Mouse (Mus musculus) neural tube, embryonic 13.5 days (tissue): ENCODE results near the gene Sgms1. TPM values are rescaled to one million over a fixed set of nuclear protein-coding genes. Genes with fewer than 3 reads are reported as not detected.

ENCODE experiments used
- ATAC-seq: fragments of 200-750 bp; cut with Nextera tagmentation; 2 replicates; pipeline ENCODE4 v1.8.0; 2017; ENCODE audit warnings: low read depth, mild to moderate bottlenecking, moderate TSS enrichment, moderate library complexity
- H3K27ac ChIP-seq: fragments of 300-500 bp; sonication (generic); replicated peaks from 2 replicates; pipeline ENCODE4 v1.5.1; 2015; ENCODE audit warnings: moderate library complexity, mild to moderate bottlenecking, inconsistent platforms
- H3K27me3 ChIP-seq: fragments of 300-500 bp; sonication (generic); 2 replicates; pipeline ENCODE4 v1.6.1; 2015; ENCODE audit warnings: mild to moderate bottlenecking, inconsistent platforms
- H3K36me3 ChIP-seq: fragments of 300-500 bp; sonication (generic); 2 replicates; pipeline ENCODE4 v1.6.1; 2015; ENCODE audit warnings: mild to moderate bottlenecking, inconsistent platforms
- H3K4me1 ChIP-seq: fragments of 300-500 bp; sonication (generic); replicated peaks from 2 replicates; pipeline ENCODE4 v1.6.1; 2015; ENCODE audit warnings: inconsistent platforms
- H3K4me2 ChIP-seq: fragments of 300-500 bp; sonication (generic); 2 replicates; pipeline ENCODE4 v1.6.1; 2015; ENCODE audit warnings: inconsistent platforms, mild to moderate bottlenecking, moderate library complexity
- H3K4me3 ChIP-seq: fragments of 300-500 bp; sonication (generic); 2 replicates; pipeline ENCODE4 v1.5.1; 2015; ENCODE audit warnings: mild to moderate bottlenecking, inconsistent platforms
- H3K9ac ChIP-seq: fragments of 300-500 bp; sonication (generic); 2 replicates; pipeline ENCODE4 v1.6.1; 2015; ENCODE audit warnings: moderate library complexity, mild to moderate bottlenecking, inconsistent platforms
- H3K9me3 ChIP-seq: fragments of 300-500 bp; sonication (generic); 2 replicates; pipeline ENCODE4 v1.6.1; 2016; ENCODE audit warnings: inconsistent platforms
- WGBS: fragments of 180-500 bp; shearing (Covaris S2); methylation state at CpG from one replicate; pipeline ENCODE4 v1.1.7; 2015; 5-methylcytosine and 5-hydroxymethylcytosine counted together
- polyA plus RNA-seq: library from polyadenylated mRNA; unstranded; fragments of >200 nt; fragmentation: Nextera tagmentation; extraction: Ambion mirVana; gene quantifications from 2 replicates; pipeline ENCODE4 v1.2.1, GENCODE M21; 2015

The Sgms1 gene
- polyA plus RNA-seq, 1 experiment from 2014 or later = 18.7 TPM

DNA sequence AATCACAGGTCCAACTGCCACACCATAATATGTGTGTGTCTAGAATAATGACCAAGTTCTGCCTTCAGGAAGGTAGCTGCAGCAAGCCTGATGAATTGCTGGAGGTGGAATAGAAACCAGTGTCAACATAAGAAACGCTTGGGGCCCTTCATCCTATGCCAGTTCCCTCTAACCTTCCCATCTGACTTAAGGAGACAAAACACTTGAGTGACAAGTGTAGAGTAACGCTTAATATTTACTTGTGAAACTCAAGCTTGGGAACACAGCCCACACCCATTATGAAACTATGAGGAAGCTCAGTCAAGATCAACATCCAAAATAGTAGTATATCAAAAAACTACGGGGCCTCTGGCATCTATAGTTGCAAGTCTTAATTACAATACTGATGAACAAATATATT lies 271.0 kb downstream of the Sgms1 start:
- Histone ChIP-seq H3K9ac (no peak overlapping the region), H3K27ac (no peak overlapping the region), H3K36me3 (no peaks in the 10 kb centered on the region), H3K4me3 (no peak overlapping the region), H3K27me3 (no peaks in the 10 kb centered on the region), H3K4me1 (no peaks in the 10 kb centered on the region), H3K9me3 (no peaks in the 10 kb centered on the region), H3K4me2 (no peak overlapping the region)
- no peak for ATAC-seq
- WGBS = 90% methylated on average over 3 of the region's 3 CpGs

- H3K36me3 ChIP-seq = no peaks in the 10 kb centered on the region
- ATAC-seq = no peak
- no peak overlapping the region for H3K4me2 ChIP-seq
- no peaks in the 10 kb centered on the region for H3K9me3 ChIP-seq
- 84% methylated on average over 6 of the region's 6 CpGs for WGBS
- no peak overlapping the region for H3K9ac ChIP-seq
- H3K4me1 ChIP-seq = no peaks in the 10 kb centered on the region
- H3K27ac ChIP-seq = no peak overlapping the region
- H3K27me3 ChIP-seq = no peaks in the 10 kb centered on the region
- H3K4me3 ChIP-seq = no peak overlapping the region
Measured at GRCm38 (mm10) chr19:32117484-32118018, 272.0 kb downstream of the Sgms1 start.

DNA sequence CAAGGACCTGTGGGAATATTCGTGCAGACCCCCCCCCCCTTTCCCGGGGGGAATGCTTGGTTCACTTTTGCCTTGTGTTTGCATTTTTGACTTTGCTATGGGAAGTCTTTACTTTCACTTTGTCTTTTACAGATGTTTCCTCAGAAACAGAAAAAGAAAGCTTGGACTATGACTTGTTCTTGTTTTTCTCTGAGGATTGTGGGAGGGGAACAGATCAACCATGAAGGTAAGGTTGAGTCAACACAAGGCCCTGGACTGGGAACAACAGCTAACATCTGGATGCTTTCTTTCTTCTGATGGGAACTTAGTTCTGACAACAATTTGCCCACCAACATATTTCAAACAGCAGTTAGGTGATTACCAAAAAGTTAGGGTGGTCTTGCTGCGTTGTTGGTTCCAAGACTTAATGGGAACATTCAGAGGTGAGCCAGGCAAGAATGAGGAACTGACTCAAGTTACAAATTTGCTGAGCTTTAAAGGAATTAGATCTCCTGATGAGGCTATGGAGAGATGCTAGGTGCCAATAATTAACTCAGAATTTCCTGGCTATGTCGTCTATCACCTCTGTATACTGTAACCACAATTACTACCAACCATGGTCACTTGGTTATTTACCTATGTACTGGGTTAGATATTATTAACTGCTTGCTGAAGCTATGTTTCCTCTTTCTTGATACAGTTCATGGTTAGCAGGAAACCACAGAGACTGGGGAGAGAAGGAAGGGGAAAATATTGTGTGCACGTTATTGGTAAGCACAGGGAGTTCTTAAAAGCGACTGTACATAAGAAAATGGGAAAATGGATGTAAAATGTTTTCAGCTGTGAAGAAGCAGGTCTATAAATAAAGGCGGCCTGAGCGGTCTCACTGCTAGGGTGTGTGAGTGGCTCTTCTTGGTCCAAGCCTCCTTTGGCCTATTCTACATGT lies 277.4 kb downstream of the Sgms1 start:
- Histone ChIP-seq H3K4me3 (no peak overlapping the region), H3K9ac (no peak overlapping the region), H3K4me1 (no peaks in the 10 kb centered on the region), H3K4me2 (no peak overlapping the region), H3K36me3 (no peaks in the 10 kb centered on the region), H3K27me3 (no peaks in the 10 kb centered on the region), H3K9me3 (no peaks in the 10 kb centered on the region), H3K27ac (no peak overlapping the region)
- no peak for ATAC-seq
- WGBS = 86% methylated on average over 8 of the region's 8 CpGs

DNA sequence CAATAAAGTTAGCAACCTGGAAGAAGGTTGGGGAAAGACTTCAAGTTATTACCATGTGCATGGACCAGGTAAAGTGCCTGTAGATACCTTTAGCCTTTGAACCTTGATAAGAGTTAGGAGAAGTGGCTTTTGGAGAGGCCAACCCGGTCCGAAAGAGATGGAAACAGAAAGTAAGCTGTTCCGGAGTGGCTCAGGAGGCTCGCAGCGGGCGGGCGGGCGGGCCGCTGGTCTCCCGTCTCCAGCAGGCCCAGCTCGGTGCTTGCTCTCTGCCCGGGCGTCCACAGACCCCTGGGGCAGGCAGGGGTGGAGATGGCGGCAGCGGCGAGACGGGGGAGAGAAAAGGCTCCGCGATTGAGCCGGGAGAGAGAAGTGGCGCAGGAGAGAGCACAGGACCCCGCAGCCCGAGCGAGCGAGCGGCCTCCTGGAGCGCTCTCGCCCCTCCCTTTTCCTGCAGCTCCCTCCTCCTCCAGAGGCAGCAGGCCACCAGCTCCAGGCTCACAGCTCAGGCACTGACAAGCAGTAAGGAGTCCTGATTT lies 281.7 kb downstream of the Sgms1 start, which contains the start of gene Asah2:
Asah2 (minus strand) TSS at position 441 of the 536 bp plus-strand sequence.
- peak within 1 kb of the TSS; percentile 63 for H3K4me2 ChIP-seq
- peak within 1 kb of the TSS; percentile 91 for H3K9ac ChIP-seq
- peak within 1 kb of the TSS; percentile 58 for H3K4me3 ChIP-seq
- WGBS = 0% methylated on average over 19 of the region's 28 CpGs
- H3K36me3 ChIP-seq = no peaks in the 10 kb centered on the region
- no peaks in the 10 kb centered on the region for H3K9me3 ChIP-seq
- H3K27me3 ChIP-seq = no peaks in the 10 kb centered on the region
- peaks cover 3% of the 10 kb centered on the region; the same call in 1 of the 2 replicates for H3K4me1 ChIP-seq
- H3K27ac ChIP-seq = peak within 1 kb of the TSS; percentile 80
- ATAC-seq = peak; percentile 90

GRCm38 (mm10) chr19:32106750-32107149 lies 282.8 kb downstream of the Sgms1 start:
- H3K27me3 ChIP-seq = no peaks in the 10 kb centered on the region
- no peaks in the 10 kb centered on the region for H3K9me3 ChIP-seq
- no peak overlapping the region for H3K4me2 ChIP-seq
- no peaks in the 10 kb centered on the region for H3K36me3 ChIP-seq
- no peak for ATAC-seq
- peaks cover 13% of the 10 kb centered on the region for H3K4me1 ChIP-seq
- WGBS = 90% methylated on average over 2 of the region's 2 CpGs
- H3K27ac ChIP-seq = no peak overlapping the region
- H3K9ac ChIP-seq = no peak overlapping the region
- H3K4me3 ChIP-seq = no peak overlapping the region

- H3K36me3 ChIP-seq = no peaks in the 10 kb centered on the region
- ATAC-seq = no peak
- no peak overlapping the region for H3K27ac ChIP-seq
- WGBS = 65% methylated on average over 4 of the region's 4 CpGs
- H3K4me2 ChIP-seq = no peak overlapping the region
- no peaks in the 10 kb centered on the region for H3K9me3 ChIP-seq
- H3K4me1 ChIP-seq = peaks cover 13% of the 10 kb centered on the region
- H3K9ac ChIP-seq = no peak overlapping the region
- no peaks in the 10 kb centered on the region for H3K27me3 ChIP-seq
- no peak overlapping the region for H3K4me3 ChIP-seq
Measured at GRCm38 (mm10) chr19:32104217-32104616, 285.3 kb downstream of the Sgms1 start.

DNA sequence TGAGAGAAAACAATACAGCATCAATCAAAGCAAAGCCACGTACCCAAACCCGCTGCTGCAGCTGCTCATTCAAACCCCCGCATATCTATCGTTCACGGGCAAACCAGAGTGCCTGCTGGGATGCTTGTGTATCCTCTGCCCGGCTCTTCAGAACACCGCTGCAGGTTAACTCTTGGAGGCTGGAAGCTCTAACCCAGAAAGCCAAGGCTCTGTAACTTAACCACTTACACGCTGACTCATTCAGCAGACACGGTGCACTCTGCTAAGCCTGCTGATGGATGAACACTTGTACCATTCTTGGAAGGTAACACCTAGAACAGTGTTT lies 286.6 kb downstream of the Sgms1 start:
- no peaks in the 10 kb centered on the region for H3K36me3 ChIP-seq
- H3K9me3 ChIP-seq = no peaks in the 10 kb centered on the region
- WGBS = 4% methylated on average over 9 of the region's 9 CpGs
- H3K27ac ChIP-seq = no peak overlapping the region; the same call in 1 of the 2 replicates
- no peaks in the 10 kb centered on the region for H3K27me3 ChIP-seq
- peak overlapping the region; percentile 60 for H3K4me2 ChIP-seq
- peaks cover 13% of the 10 kb centered on the region for H3K4me1 ChIP-seq
- peak overlapping the region; percentile 68 for H3K9ac ChIP-seq
- H3K4me3 ChIP-seq = peak overlapping the region; percentile 38
- peak; percentile 80 for ATAC-seq

GRCm38 (mm10) chr19:32102294-32102975 lies 287.1 kb downstream of the Sgms1 start:
- Histone ChIP-seq H3K27ac (no peak overlapping the region; the same call in 1 of the 2 replicates), H3K9me3 (no peaks in the 10 kb centered on the region), H3K4me1 (peaks cover 13% of the 10 kb centered on the region), H3K36me3 (no peaks in the 10 kb centered on the region), H3K27me3 (no peaks in the 10 kb centered on the region), H3K4me3 (peak overlapping the region; percentile 38), H3K9ac (peak overlapping the region; percentile 68), H3K4me2 (peak overlapping the region; percentile 60)
- peak; percentile 51; the same call in 1 of the 2 replicates for ATAC-seq
- WGBS = 23% methylated on average over 18 of the region's 18 CpGs

DNA sequence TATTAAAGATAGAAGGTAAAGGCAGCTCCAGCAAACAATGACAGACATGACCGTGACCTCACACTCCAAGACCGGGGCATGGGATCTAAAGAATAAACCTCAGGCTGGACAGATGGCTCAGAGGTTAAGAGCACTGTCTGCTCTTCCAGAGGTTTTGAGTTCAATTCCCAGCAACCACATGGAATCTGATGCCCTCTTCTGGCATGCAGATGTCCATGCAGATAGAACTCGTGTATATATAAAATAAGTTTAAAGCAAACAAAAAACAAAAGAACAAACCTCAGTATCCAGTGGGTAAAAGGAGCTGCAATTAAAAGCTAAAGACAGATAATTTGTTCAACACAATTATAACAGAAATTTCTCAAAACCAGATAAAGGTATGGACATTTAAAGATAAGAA lies 290.9 kb downstream of the Sgms1 start:
- no peak overlapping the region for H3K4me2 ChIP-seq
- no peaks in the 10 kb centered on the region for H3K36me3 ChIP-seq
- no peaks in the 10 kb centered on the region for H3K9me3 ChIP-seq
- H3K27me3 ChIP-seq = no peaks in the 10 kb centered on the region
- H3K9ac ChIP-seq = no peak overlapping the region
- H3K4me3 ChIP-seq = no peak overlapping the region
- H3K27ac ChIP-seq = no peak overlapping the region
- no peak for ATAC-seq
- H3K4me1 ChIP-seq = peaks cover 13% of the 10 kb centered on the region
- WGBS = 78% methylated on average over 3 of the region's 3 CpGs

DNA sequence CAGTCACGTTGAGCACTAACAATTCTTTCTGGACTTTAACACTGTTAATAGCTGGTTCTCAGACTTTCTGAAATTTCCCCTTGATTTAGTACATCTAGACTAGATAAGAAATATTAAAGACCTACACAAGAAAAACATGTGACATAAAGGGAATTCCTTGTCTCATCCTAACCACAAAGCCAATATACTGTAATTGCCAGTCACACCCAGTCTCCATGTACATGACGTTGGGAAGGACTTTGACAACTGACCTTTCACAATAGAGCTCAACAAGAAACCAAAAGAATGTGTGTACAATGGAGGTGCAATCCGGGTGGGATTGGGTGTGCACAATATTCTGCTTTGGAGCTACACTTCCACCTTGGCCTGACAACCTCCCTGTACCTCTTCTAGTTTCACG lies 297.2 kb downstream of the Sgms1 start:
- no peak overlapping the region for H3K27ac ChIP-seq
- no peaks in the 10 kb centered on the region for H3K9me3 ChIP-seq
- no peak overlapping the region for H3K4me2 ChIP-seq
- H3K36me3 ChIP-seq = no peaks in the 10 kb centered on the region
- no peak overlapping the region for H3K9ac ChIP-seq
- no peaks in the 10 kb centered on the region for H3K4me1 ChIP-seq
- H3K4me3 ChIP-seq = no peak overlapping the region
- no peaks in the 10 kb centered on the region for H3K27me3 ChIP-seq
- 86% methylated on average over 4 of the region's 4 CpGs for WGBS
- ATAC-seq = no peak

GRCm38 (mm10) chr19:32090804-32091203 lies 298.7 kb downstream of the Sgms1 start:
- ATAC-seq = no peak
- Histone ChIP-seq H3K4me3 (no peak overlapping the region), H3K27ac (no peak overlapping the region), H3K4me2 (no peak overlapping the region), H3K9ac (no peak overlapping the region), H3K27me3 (no peaks in the 10 kb centered on the region), H3K36me3 (no peaks in the 10 kb centered on the region), H3K9me3 (no peaks in the 10 kb centered on the region), H3K4me1 (no peaks in the 10 kb centered on the region)
- 91% methylated on average over 4 of the region's 4 CpGs for WGBS

- no peaks in the 10 kb centered on the region for H3K4me1 ChIP-seq
- no peak overlapping the region for H3K27ac ChIP-seq
- 86% methylated on average over 1 of the region's 1 CpGs for WGBS
- H3K4me2 ChIP-seq = no peak overlapping the region
- no peak overlapping the region for H3K4me3 ChIP-seq
- no peak overlapping the region for H3K9ac ChIP-seq
- H3K27me3 ChIP-seq = no peaks in the 10 kb centered on the region
- no peaks in the 10 kb centered on the region for H3K9me3 ChIP-seq
- H3K36me3 ChIP-seq = no peaks in the 10 kb centered on the region
- no peak for ATAC-seq
Measured at GRCm38 (mm10) chr19:32088570-32088969, 300.9 kb downstream of the Sgms1 start.
